Mouse (Mus musculus): Measurements from ENCODE around the gene Itpr2.

DNA sequence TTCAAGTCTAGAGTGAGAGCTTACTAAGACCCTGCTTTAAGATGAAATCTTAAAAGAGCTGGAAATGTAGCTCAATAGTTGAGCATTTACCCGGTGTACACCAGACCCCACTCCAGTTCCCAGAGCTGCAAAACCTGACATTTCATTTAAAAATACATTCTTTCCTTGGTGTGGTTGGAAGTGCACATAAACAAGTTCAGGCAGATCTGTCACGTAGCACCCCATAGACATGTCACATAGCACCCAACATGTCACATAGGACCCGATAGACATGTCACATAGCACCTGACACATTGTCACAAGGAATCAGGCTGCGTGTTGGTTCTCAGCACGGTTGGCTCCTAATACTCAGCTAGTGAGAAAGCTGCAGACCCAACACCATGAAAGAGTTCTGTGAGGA lies 33.5 kb upstream of the Itpr2 start:
- TF ChIP-seq POLR2A (IDR thresholded peaks at IDR 0.05; ENCODE audit: borderline replicate concordance, control insufficient read depth, low read depth, low read length), result no peak
- TF ChIP-seq CTCF (IDR thresholded peaks at IDR 0.05; ENCODE audit: control insufficient read depth, insufficient read depth, low read length), result no peak

Data from bone marrow, adult 2 months (tissue).